Mouse (Mus musculus): ENCODE results near the gene Kcnj1.

Gene Kcnj1

DNA sequence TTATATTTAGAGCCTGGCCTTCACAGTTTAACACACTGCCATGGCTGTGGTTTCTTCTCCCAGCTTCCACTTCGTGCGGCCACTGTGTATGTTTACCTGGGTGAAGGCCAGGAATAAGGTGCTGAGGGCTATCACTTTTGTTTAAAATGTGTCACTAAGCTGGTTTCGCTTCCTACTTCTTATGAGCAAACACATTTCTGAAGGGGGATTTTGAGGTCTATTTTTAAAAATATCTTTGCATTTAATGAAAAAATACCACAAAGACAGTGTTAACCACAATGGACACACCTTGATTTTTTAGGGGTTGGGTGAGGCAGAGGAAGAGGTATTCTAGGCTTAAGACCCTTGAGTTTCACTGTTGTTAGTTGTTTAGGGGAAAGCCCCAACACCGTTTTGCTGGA lies 22.5 kb downstream of the Kcnj1 start:
- DNase-seq (ENCODE audit: low spot score in 2 of 2) = no peak

- DNase-seq (ENCODE audit: low spot score in 2 of 2) = no peak
Observed at GRCm38 (mm10) chr9:32400212-32400611, 27.9 kb downstream of the Kcnj1 start.

DNA sequence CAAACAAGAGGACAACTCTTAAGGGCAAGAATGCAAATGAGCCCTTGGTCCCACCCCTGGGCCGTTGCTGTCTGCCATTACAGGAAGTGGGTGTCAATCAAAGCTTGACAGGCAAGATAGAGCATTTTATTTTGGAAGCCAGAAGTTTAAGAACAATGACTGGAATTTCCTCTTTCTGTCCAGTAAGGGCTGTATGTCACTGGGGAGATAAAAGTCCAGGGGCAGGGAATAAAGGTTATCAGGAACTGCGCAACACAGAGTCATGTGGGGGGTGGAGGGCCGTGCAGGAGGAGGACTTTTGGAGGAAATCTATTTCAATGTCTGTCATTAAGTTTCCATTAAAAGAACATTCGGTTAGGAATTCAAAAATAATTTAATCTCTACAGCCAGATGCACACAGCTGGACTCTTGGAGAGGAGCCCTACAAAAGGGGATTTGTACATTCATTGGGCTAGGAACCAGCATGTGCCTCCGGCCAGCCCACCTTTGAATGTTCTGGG lies 28.4 kb downstream of the Kcnj1 start:
- DNase-seq (ENCODE audit: low spot score in 2 of 2) = no peak

DNA sequence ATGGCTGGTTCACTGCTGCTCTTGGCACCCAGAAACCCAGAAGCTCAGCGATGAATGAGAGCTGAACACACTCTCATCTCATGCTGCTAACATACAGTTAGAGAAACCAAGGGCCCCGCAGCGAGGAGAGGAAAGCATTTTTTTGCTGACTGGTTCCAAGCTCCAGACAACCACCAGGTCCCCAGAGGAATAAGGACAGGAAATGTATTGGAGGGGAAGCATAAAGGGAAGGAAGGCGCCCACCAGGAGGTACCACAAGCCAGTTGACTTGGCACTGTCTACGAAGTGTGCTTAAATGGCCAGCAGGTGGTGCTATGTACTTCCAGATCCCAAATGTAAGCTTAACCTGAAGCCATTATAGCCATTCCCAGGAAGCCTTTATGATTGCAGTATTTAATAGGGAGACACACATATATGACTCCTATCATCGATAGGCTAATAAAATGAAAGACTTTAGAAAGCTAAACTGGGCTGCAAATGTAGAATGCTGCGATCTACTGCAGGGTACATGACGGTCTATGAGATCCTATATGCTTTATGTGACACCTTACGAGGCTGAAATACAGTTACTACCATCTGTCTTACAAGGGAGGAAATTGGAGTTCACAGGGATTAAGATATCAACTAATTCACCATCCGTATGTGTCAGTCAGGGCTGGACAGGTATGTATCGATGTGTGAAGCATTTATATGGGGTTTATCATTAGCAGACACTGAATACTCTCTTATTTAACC lies 33.1 kb downstream of the Kcnj1 start:
- DNase-seq (ENCODE audit: low spot score in 2 of 2) = peak; percentile 26 to 62

- no peak for DNase-seq (ENCODE audit: low spot score in 2 of 2)
Observed at GRCm38 (mm10) chr9:32408730-32409059, 36.4 kb downstream of the Kcnj1 start.

DNA sequence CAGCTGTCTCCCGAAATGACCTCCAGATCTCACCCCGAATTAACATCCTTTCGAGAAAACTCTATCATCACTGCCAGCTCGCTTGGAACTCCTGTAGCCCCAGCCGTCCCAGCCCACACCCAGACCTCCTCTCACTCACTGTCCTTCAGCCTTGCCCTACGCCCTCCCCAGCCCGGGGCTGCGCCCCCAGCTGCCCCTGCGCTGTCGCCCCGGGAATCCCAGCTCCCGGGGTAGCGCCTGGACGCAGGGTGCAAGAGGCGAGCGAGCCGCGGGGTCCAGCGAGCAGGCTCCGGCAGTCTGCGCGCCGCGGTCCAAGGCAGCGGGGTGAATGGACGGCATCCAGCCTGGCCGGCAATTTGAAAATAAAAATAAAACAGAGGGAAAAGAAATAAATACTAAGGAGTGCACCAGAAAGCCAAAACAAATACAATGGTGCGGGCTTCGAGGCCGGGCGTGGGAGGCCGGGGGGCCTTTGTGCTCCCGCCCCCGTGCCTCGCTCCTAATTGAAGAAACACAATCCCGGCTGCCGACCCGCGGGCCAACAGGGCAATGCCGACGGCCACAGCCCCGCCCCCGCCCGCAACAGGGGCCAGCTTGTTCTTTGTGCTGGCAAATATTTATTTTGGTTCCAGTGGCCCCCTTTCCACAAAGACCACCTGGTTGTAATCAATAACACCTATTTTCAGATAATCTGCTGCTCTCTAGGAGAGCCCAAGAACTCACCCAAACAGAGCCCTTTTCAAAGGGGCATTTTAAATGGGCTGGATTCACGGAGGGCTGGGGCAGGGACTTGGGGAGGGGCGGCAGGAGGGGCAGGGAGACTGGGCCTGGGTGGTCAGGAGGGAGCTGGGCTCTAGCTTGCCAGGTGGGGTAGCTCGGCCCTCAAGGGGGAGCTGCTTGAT lies 37.0 kb downstream of the Kcnj1 start:
- no peak for DNase-seq (ENCODE audit: low spot score in 2 of 2)

DNA sequence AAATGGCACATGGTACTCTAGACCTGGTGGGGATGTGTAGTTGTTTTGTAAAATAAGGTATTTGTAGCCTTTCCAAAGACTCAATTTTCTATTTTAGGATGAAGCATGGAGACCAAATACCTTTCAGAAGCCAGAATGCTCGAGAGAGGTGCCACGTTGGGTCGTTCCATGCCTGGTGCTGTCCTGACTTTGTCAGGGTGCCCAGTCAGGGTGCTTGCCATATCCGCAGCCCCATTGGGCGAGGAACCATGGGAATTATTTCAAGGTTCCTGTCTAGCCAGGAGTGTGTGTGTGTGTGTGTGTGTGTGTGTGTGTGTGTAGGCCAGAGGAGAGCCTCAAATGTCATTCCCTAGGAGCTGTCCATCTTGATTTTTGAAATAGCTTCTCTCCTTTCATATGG lies 38.4 kb downstream of the Kcnj1 start:
- DNase-seq (ENCODE audit: low spot score in 2 of 2) = no peak

- no peak for DNase-seq (ENCODE audit: low spot score in 2 of 2)
Observed at GRCm38 (mm10) chr9:32411507-32411906, 39.2 kb downstream of the Kcnj1 start.

DNA sequence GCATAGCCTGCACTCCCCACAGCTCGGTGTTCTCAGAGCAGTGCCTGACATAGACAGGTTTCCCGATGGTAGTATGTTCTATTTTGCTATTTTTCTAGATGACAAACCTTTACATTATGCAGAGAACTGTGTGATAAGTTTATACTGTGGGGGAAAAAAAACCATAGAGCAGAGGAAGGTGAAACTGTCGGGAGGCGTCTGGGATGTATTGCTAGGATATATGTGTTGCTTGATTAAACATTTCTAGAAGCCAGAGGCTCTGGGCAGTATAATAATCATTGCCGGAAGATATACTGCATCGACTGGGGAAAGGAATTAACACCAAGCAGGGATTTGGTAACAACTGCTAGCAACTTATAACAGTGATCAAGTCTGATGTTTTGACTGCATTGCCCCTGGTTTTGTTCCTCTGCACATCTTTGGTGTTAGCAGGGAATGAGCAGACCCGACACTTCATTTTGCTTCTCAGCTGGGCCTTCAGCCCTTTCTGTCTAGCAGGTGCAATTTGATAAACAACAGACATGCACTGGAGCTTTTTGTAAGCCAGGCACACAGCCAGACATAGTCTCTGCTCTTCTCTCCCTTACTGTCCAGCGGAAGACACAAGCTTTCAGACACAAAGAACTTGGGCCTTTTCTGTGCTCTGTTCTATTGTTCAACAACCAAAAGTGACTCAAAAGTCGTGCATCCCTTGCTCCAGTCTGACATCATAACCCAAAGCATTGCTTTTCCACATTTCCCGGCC lies 40.7 kb downstream of the Kcnj1 start:
- no peak for DNase-seq (ENCODE audit: low spot score in 2 of 2)

- no peak for DNase-seq (ENCODE audit: low spot score in 2 of 2)
Observed at GRCm38 (mm10) chr9:32414956-32415355, 42.7 kb downstream of the Kcnj1 start.

DNA sequence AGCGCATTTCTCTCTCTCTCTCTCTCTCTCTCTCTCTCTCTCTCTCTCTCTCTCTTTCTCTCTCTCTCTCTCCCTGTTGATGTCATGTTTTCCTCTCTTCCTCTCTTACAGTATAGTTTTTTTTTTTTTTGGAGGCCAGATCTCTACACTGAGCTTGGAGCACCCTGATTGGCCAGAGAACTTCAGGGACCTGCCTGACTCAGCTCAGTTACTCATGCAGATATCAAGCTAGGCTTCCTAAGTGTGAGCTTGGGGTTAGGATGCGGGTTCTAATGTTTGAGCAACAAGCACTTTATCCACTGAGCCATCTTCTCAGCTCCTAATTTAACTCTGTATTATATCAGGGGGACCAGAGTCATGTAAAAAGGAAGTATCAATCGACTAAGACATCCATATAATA lies 43.7 kb downstream of the Kcnj1 start:
- no peak for DNase-seq (ENCODE audit: low spot score in 2 of 2)

DNA sequence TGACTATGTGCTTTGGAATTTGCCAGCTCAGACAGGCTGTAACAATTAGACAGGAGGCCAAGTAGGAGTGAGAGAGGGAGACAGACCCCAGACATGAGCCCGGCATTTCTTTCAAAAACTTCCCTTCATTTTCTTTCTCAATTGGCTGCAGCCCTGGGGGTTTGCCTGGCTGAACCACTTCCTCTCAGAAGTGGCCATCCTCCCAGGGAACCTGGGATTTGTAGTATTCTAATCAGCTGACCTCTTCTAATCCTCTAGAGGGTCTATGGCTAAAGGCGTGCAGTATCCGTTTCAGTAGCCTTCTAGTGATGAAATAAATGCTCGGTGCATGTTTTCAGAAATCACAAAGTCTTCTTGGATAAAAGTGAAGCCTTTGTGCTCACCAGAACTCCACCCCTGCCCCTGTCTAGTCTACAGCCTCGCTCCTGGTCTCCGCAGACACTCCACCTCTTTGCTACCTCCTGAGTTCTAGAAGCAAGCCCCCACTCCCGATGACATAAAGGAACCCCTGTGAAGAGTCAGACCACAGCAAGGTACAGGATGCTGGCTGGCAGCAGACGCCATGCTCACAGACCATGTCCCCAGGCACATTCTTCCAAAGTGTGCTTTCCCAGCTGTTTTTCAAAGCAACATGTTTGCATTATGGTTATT lies 45.3 kb downstream of the Kcnj1 start:
- DNase-seq (ENCODE audit: low spot score in 2 of 2) = no peak

DNA sequence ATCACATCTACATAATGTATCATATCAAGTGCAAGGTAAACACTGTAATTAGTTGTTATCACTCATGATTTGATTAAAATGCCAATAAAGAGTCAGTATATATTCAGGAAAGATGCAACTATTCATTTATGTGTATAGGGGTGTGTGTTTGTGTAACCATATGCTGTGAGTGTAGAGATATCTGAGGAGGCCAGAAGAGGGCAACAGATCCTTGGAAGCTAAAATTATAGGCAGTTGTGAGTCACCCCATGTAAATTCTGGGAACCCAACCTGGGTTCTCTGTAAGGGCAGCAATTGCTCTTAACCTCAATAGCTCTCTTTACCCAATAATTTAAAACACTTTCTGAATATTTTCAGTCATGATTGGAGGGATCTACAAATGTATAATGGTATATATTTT lies 48.4 kb downstream of the Kcnj1 start:
- DNase-seq (ENCODE audit: low spot score in 2 of 2) = no peak

DNA sequence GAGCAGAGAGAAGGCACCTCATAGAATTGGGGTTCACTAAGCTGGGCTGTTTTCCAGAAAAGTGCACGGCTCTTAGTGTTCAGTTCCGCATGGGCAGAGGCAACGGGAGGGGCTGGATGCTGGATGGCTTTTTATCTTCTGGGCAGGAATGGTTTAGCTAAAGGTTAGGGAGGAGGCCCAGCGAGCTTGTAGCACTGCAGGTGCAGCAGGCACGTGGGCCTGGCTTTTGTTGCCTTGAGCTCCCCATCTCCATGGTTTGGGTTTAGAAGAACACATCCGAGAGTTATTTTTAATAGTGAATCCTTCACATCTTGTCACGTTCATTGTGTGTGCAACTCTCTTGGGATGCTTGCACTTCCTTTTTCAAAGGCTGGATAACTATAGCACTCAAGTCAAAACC lies 53.0 kb downstream of the Kcnj1 start:
- no peak for DNase-seq (ENCODE audit: low spot score in 2 of 2)

GRCm38 (mm10) chr9:32431061-32431460 lies 58.8 kb downstream of the Kcnj1 start:
- DNase-seq (ENCODE audit: low spot score in 2 of 2) = no peak

GRCm38 (mm10) chr9:32434241-32435213 lies 62.2 kb downstream of the Kcnj1 start:
- DNase-seq (ENCODE audit: low spot score in 2 of 2) = no peak

- DNase-seq (ENCODE audit: low spot score in 2 of 2) = no peak
Observed at GRCm38 (mm10) chr9:32443115-32443514, 70.8 kb downstream of the Kcnj1 start.

GRCm38 (mm10) chr9:32443817-32444216 lies 71.5 kb downstream of the Kcnj1 start:
- no peak for DNase-seq (ENCODE audit: low spot score in 2 of 2)

GRCm38 (mm10) chr9:32444453-32445201 lies 72.3 kb downstream of the Kcnj1 start:
- DNase-seq (ENCODE audit: low spot score in 2 of 2) = no peak

- peak in 1 of 2 experiments; percentile 56 for DNase-seq (ENCODE audit: low spot score in 2 of 2)
Observed at GRCm38 (mm10) chr9:32445789-32446188, 73.5 kb downstream of the Kcnj1 start.

Data from spleen, postnatal 10 days (tissue).